Mouse (Mus musculus): ENCODE measurements around the gene Ankrd44.

- TF ChIP-seq POLR2A (IDR thresholded peaks at IDR 0.05; ENCODE audit: low read depth, low read length), result no peak
- no peak for TF ChIP-seq UBTF (IDR thresholded peaks at IDR 0.05; ENCODE audit: low read depth, low read length)
- no peak for TF ChIP-seq ZMIZ1 (IDR thresholded peaks at IDR 0.05; ENCODE audit: low read depth, low read length)
- TF ChIP-seq MAZ (IDR thresholded peaks at IDR 0.05; ENCODE audit: low read depth, low read length), result no peak
- no peak for TF ChIP-seq POLR2AphosphoS2 (IDR thresholded peaks at IDR 0.05; ENCODE audit: low read depth, low read length)
- TF ChIP-seq CTCF (conservative IDR thresholded peaks at IDR 0.05 in 1 of 2, IDR thresholded peaks at IDR 0.05 in 1 of 2; ENCODE audit: low read depth in 2 of 2, low read length in 2 of 2), result no peak
- TF ChIP-seq NRF1 (IDR thresholded peaks at IDR 0.05; ENCODE audit: low read depth, low read length), result no peak
- no peak for TF ChIP-seq MXI1 (IDR thresholded peaks at IDR 0.05; ENCODE audit: low read depth, low read length)
- no peak for TF ChIP-seq ZKSCAN1 (IDR thresholded peaks at IDR 0.05; ENCODE audit: borderline replicate concordance, low read depth, low read length)
- TF ChIP-seq GABPA (IDR thresholded peaks at IDR 0.05; ENCODE audit: insufficient replicate concordance, low read depth, low read length), result no peak
- TF ChIP-seq EP300 (IDR thresholded peaks at IDR 0.05; ENCODE audit: low read length), result no peak
Measured at GRCm38 (mm10) chr1:54729316-54729715, 196.9 kb downstream of the Ankrd44 start.

All from CH12.LX (cell line).